13 mouse cellular contexts compared by ENCODE assay signal in genomic region chr15:88919328-88919727, GRCm38 (mm10). TPM values are rescaled to one million over a fixed set of nuclear protein-coding genes. Genes with fewer than 3 reads are reported as not detected.
DNase-seq lines count a peak whose midpoint lies in the region; ATAC-seq and TF ChIP-seq lines count a peak whose summit lies in the region.
"Had no signal": no experiment of that assay in that cellular context is flagged by ENCODE, and none has a peak within 500 bp of the region (broad histone marks: within the 10 kb centered on the region; RNA-seq: fewer than 3 reads in every experiment).

No protein-coding gene starts in this region.

- no peak for TF ChIP-seq CTCF in liver, postnatal 0 days (IDR thresholded peaks at IDR 0.05; ENCODE audit: low read depth)

- H3K4me1 ChIP-seq in liver, postnatal 0 days (ENCODE audit: insufficient read depth): 0 out of 2 replicates have a peak, but pooled peaks cover 4% of the 10 kb centered on the region
- H3K4me1 ChIP-seq: embryonic facial prominence, embryonic 15.5 days; neural tube, embryonic 13.5 days; stomach, embryonic 15.5 days had no signal

- peak overlapping the region; percentile 76 for H3K27ac ChIP-seq in liver, postnatal 0 days (ENCODE audit: low read depth)
- H3K27ac ChIP-seq: embryonic facial prominence, embryonic 15.5 days; heart, embryonic 10.5 days; midbrain, embryonic 12.5 days; neural tube, embryonic 13.5 days; stomach, embryonic 15.5 days had no signal

- no peaks in the 10 kb centered on the region for H3K9me3 ChIP-seq in liver, postnatal 0 days (ENCODE audit: low read length)
- H3K9me3 ChIP-seq: embryonic facial prominence, embryonic 15.5 days; heart, embryonic 10.5 days; midbrain, embryonic 12.5 days; neural tube, embryonic 13.5 days; stomach, embryonic 15.5 days had no signal

- 50% methylated on average over 12 of the region's 12 CpGs for WGBS in liver, postnatal 0 days (ENCODE audit: insufficient replicate concordance)

- no peak overlapping the region for H3K9ac ChIP-seq in liver, postnatal 0 days (replicated peaks)
- H3K9ac ChIP-seq: embryonic facial prominence, embryonic 15.5 days; midbrain, embryonic 12.5 days; neural tube, embryonic 13.5 days; stomach, embryonic 15.5 days had no signal

- H3K4me2 ChIP-seq in liver, postnatal 0 days (ENCODE audit: low read depth, low read length): no peak overlapping the region
- H3K4me2 ChIP-seq: embryonic facial prominence, embryonic 15.5 days; midbrain, embryonic 12.5 days; neural tube, embryonic 13.5 days; stomach, embryonic 15.5 days had no signal

- H3K36me3 ChIP-seq in liver, postnatal 0 days (replicated peaks; ENCODE audit: insufficient read depth, low read length): no peaks in the 10 kb centered on the region
- H3K36me3 ChIP-seq: embryonic facial prominence, embryonic 15.5 days; heart, embryonic 10.5 days; midbrain, embryonic 12.5 days; neural tube, embryonic 13.5 days; stomach, embryonic 15.5 days had no signal

- DNase-seq in ES-CJ7 (ENCODE audit: low read depth, low spot score): peak; percentile 82
- peak; percentile 95 to 97 for DNase-seq in adrenal gland, adult (ENCODE audit: inconsistent age in 2 of 2, low spot score in 1 of 2)
- DNase-seq in kidney, adult 9 months: peak; percentile 95
- peak; percentile 82 for DNase-seq in liver, postnatal 0 days
- DNase-seq in neural tube, embryonic 10.5 days (ENCODE audit: extremely low spot score, low spot score): no peak
- DNase-seq in cerebellum, postnatal 4 days (ENCODE audit: low spot score in 2 of 2): no peak
- no peak for DNase-seq in B cell, adult 2 months

- no peaks in the 10 kb centered on the region for H3K27me3 ChIP-seq in liver, postnatal 0 days (ENCODE audit: insufficient read depth, low read length)
- H3K27me3 ChIP-seq: embryonic facial prominence, embryonic 15.5 days; neural tube, embryonic 13.5 days; stomach, embryonic 15.5 days had no signal

- peak; percentile 83 for ATAC-seq in liver, postnatal 0 days

- peak; percentile 94 for TF ChIP-seq EP300 in liver, postnatal 0 days (IDR thresholded peaks at IDR 0.05; ENCODE audit: low read depth)

- no peak overlapping the region for H3K4me3 ChIP-seq in liver, postnatal 0 days (ENCODE audit: low read depth, low read length)
- H3K4me3 ChIP-seq: embryonic facial prominence, embryonic 15.5 days; heart, embryonic 10.5 days; midbrain, embryonic 12.5 days; neural tube, embryonic 13.5 days; stomach, embryonic 15.5 days had no signal

RNA-seq across cellular contexts. Expression of gene Ttll8, which starts 34.9 kb away (rescaled TPM):
- not detected in 2 replicates for polyA plus RNA-seq in liver, postnatal 0 days (2015; fragmentation: Nextera tagmentation; extraction: Ambion mirVana)
- polyA plus RNA-seq: heart, embryonic 10.5 days; hindbrain, embryonic 11.5 days; midbrain, embryonic 12.5 days; neural tube, embryonic 13.5 days; stomach, embryonic 15.5 days had no signal

RNA-seq across cellular contexts. Expression of gene Pim3, which starts 57.3 kb away (rescaled TPM):
- 18.4 and 34.2 TPM in 2 replicates for polyA plus RNA-seq in liver, postnatal 0 days (2015; fragmentation: Nextera tagmentation; extraction: Ambion mirVana)

RNA-seq across cellular contexts. Expression of gene Mlc1, which starts 59.5 kb away (rescaled TPM):
- not detected in 2 replicates for polyA plus RNA-seq in liver, postnatal 0 days (2015; fragmentation: Nextera tagmentation; extraction: Ambion mirVana)
- polyA plus RNA-seq: embryonic facial prominence, embryonic 15.5 days; heart, embryonic 10.5 days had no signal

Comparison
In these comparisons a context has a peak if more than half of its experiments do, and no peak if none do; other contexts are left out.
1. DNase-seq: peak in ES-CJ7 (single experiment), adrenal gland, adult (2 of 2), kidney, adult 9 months (single experiment) and liver, postnatal 0 days (single experiment); none in neural tube, embryonic 10.5 days (single experiment), cerebellum, postnatal 4 days (0 of 2) and B cell, adult 2 months (0 of 2).